Mouse (Mus musculus) left cerebral cortex, postnatal 25 days (tissue): ENCODE results near the gene Dmrt2. TPM values are rescaled to one million over a fixed set of nuclear protein-coding genes. Genes with fewer than 3 reads are reported as not detected.

Experiments used
- DNase-seq, 2 experiments: peaks; one replicate each; pipeline ENCODE4 v3.0.0; 2022; ENCODE audit warnings: low spot score in 2 of 2, mixed read lengths in 1 of 2
- intact Hi-C: fragments of 180-260 bp; cut with DNase I; formaldehyde crosslinking; loops from one replicate; pipeline ENCODE4 v1.15.1; 2025
- total RNA-seq, 2 experiments: library from RNA; stranded (reverse); gene quantifications; 2 replicates each; pipeline ENCODE4 v1.2.3; 2021

The Dmrt2 gene
- 1 to 10 TPM; 1.1 to 1.5 TPM for total RNA-seq

DNA sequence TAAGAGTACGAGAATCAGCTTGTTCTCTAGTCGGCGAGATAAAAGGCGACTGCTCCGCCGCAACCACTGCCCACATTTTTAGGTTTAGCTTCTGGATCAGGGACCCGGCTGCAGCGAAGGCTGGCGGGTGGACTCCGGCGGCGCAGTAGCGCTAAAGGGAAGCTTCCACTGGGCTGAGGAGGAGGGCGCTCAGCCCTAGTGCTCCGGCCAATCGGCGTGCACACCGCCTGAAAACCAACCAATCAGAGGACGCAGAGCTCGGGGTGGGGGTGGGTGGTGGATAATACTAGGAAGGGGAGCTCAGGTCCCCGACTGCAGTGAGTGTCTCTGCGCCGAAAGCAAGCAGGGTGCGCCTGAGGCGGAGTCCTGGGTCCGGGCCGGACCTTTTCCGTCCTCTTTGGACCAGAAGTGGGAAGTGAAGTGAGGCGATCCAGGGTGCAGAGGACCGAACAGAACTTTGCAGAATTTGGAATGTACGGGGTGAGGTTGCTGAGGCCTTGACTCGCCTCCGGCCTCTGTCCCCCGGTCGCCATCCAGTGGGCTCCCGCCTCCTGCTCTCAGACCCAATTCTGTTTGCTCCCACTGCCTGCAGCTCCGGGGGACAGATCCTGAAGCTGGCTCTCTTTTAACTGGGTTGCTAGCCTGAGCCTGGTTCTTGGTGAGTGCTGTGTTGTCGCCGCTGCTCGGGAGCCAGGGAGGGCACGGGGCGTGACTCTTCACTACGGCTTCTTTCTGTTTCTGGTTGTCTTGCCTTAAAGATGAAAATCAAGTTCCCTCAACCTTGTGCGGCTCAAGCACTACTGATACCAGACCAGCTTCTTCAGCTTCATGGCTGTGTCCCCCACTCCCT is at the start of gene Dmrt2:
Dmrt2 (plus strand) TSS at position 311 of the 850 bp plus-strand sequence.
- intact Hi-C loops: loop anchor here (2.0 to 5.0 kb wide), 3 partner anchors 66 to 770 kb away; partner anchors contain the start of genes Dmrt1 and Foxd4
- peak; percentile 13 to 19 for DNase-seq

DNA sequence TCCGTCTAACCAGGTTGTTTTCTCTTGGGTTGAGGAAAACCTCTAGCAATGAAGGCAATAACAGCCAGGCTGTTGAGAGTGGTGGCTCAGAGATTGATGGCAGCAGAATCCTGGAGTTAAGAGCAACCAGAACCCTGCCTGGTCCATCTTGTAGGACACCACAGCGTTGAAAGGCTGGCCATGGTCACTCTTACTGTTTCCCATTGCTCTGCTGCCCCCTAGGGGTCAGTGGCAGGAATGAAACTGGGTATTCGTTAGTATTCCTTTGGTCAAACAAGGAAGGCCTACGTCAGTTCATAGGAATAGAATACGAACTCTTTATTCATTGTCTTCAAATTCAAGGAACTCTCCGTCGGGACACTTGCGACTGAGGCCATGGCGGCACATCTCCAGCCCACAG is 43.7 kb upstream of the Dmrt2 start:
- intact Hi-C loops: loop anchor here (2.0 to 5.0 kb wide), 3 partner anchors 84 to 521 kb away; no protein-coding TSS in a partner anchor
- DNase-seq: peak; percentile 63 to 71

DNA sequence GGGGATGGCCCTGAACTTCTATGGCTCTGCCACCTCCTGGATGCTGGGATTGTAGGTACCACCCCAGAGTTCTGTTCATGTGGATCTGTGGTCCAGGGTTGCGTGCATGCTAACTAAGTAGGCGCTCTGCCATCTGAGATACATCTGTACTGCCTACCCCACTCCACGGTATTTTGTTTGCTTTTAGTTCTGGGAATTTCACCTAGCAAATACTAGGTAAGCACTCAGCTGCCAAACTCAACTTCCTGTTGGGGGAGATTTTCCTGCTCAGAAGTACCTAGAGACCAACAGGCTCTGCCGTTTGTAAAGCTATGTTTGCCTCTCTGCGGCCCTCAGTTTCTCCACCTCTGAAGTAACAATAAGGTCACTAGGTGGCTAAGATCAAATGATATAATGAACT is 37.1 kb upstream of the Dmrt2 start:
- intact Hi-C loops: loop anchor here (5.0 kb wide), 2 partner anchors 557 to 678 kb away; no protein-coding TSS in a partner anchor
- DNase-seq: no peak

DNA sequence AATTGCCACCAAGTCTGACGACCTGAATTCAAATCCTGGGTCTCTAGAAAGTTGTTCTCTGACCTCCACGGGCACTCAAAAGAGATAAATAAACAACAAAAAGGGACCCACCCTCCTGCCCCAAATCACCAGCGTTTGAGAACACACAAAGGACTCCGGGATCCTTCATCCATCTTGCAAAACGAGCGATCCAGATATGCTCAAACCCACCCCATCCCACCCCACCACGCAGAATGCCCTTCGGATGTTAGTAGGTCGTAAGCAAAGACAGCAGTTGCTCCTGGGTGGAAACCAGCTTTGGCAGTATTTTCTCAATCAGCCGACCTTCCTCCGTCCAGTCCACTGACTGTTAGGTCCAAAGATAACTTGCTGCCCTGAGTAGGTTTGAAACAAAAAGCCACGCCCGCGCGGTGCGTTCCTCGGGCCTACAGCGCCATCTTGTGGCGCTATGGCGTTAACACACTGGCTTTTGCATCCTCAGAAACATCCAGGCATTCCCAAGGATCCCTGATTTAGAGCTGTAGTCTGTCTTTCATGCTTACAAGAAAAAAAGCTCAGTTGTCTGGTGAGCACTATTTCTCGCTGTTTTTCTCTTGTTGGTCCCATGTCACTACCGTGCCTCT is 36.5 kb upstream of the Dmrt2 start:
- peak; percentile 73 to 74 for DNase-seq
- intact Hi-C loops: loop anchor here (5.0 kb wide), 2 partner anchors 557 to 678 kb away; no protein-coding TSS in a partner anchor

DNA sequence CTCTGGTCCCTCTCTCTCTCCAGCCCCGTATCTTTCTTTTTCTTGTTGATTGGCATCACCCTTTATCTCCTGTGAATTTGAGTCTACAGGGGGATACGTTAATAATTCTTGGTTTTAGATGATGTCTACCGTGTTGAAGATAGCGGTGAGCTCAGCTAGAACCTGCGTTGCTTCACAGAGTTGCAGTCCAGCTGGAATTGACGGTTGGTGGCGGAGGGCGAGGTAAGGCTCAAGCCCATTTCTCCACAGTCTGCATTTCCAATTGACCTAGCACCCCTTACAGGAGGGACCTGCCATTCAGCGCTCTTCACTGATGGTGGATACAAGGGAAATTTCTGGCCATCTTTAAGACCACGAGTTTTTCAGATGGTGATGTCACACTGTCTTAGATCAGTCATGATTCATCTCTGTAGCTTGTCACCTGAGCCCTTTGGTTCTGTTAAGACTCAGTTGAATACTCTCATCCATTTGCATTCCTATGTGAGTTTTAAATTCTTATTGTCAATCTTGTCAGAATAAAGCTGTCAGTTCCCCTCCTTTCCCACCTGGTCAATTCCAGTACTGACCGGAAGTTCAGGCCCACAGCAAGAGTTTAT is 33.3 kb upstream of the Dmrt2 start:
- intact Hi-C loops: loop anchor here (5.0 kb wide), 2 partner anchors 553 to 682 kb away; no protein-coding TSS in a partner anchor
- no peak for DNase-seq

DNA sequence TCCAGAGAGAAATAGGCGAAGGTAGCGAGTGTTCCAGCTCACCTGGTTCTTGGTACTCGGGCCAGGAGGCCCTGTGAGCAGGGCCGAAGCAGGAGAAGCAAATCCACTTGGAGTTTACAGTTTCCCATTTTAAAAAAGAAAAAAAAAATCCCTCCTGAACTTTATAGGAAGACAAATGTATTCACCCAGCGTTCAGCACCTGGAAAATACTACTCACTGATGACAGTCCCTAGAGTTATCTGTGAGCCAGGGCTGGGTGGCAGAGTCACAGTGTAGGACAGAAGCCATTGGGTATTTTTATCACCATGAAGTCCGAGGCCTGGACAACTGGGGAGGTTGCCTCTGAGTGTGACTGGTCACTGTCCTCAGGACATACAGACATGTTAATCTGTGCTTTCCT is 30.4 kb upstream of the Dmrt2 start:
- DNase-seq: no peak
- intact Hi-C loops: no loop called here

DNA sequence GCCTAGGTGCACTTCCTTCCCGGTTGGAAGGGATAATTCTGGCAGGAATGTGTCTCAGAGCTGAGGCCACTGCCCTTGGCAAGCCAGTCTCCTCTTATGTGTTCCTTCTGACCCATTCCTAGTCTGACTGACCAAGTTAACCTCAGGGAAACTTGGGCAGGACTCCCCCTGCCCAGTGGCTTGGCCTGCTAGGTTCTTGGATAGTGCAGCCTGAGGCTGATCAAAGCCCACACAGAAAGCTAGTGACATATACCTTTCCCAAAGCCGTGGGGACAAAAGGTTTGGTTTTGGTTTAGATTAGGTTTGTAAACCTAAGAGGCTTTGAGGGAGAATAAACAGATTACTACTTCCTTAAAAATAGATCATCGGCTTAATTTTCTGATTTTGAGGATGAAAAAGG is 25.1 kb upstream of the Dmrt2 start:
- no peak for DNase-seq
- intact Hi-C loops: no loop called here

DNA sequence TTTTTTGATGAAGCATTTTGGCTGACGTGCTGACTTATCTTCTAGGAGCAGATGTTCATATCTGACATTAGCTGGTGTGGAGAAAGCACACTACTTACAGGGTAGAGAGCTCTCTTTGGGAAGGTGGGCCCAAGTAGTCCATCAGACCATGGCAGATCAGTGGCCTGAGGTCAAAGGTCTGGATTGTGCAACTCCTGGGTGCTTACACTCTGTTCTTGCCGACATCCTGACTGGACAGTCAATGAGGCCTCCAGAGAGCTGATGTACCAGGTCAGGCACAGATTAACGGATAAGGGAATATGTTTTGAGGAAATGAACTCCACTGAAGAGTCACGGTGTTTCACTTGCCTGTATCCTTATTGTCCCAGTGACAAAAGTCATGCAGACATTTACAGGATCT is 23.5 kb upstream of the Dmrt2 start:
- intact Hi-C loops: no loop called here
- DNase-seq: no peak

DNA sequence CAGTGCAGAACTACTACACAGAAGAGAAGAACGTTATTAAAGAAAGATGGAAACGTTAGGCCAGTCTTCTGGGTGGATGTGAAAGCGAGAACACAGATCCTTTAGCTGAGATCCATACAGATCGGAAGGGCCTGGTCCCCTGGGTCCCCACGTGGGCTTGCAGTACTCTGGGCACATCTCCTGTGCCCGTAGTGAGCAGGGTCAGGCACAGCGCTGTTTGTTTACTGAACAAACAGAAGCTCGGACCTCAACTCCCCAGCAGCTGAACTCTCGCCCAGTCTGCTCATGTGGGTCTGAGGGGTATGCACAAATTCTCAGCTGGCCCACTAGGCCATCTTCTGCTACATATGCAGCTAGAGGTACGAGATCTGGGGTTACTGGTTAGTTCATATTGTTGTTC is 21.7 kb upstream of the Dmrt2 start:
- intact Hi-C loops: no loop called here
- DNase-seq: no peak

DNA sequence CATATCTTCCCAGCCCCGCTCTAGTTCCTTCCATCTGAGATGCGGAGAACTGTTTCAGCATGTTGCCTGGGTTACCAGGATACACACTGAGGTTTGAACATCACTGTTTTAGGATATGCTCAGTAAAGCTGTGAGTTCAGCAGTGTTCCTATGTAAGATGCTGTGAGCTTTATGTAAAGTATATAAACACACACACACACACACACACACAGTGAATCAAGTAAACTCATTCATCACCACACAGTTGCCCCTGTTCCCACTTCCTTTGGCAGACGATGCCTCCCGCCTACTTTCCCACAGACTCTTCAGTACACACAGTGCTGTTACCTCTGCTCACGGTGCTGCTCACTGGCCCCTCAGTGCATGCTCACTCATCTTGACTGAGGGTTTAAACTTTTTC is 19.7 kb upstream of the Dmrt2 start:
- DNase-seq: peak; percentile 7 to 26
- intact Hi-C loops: no loop called here

DNA sequence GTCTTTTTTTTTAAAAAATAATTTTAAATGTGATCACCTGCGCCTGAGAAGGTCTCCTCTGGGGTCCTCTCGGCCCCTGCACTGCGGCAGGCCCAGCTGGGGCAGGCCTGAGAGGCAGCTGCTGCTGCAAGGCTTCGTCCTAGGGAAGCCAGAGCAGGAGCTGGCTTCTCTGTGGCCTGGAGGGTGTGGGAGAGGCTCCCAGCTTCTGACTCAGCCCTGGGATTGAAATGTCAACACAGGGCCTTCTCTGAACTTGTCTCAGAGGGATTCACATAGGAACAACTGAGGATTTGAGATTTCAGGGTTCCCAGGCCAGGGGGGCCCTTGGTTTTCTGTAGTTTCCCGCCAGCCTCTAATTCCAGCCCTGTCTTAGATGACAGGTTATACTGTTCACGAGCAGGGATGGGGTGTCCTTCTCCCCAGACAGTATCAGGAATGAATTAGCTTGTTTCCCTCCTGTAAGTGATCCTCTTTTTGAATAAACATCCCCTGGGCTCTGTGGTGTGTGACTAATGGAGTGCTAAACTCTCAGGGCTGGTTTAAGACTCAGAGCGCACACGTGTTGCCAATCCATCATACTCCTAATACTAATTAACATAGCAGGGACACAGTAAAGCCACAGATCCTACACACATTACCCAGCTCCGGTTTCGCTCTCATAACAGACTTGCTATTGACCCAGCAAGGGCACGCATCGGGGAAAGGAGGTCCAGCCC is 18.0 kb upstream of the Dmrt2 start:
- intact Hi-C loops: no loop called here
- DNase-seq: no peak

DNA sequence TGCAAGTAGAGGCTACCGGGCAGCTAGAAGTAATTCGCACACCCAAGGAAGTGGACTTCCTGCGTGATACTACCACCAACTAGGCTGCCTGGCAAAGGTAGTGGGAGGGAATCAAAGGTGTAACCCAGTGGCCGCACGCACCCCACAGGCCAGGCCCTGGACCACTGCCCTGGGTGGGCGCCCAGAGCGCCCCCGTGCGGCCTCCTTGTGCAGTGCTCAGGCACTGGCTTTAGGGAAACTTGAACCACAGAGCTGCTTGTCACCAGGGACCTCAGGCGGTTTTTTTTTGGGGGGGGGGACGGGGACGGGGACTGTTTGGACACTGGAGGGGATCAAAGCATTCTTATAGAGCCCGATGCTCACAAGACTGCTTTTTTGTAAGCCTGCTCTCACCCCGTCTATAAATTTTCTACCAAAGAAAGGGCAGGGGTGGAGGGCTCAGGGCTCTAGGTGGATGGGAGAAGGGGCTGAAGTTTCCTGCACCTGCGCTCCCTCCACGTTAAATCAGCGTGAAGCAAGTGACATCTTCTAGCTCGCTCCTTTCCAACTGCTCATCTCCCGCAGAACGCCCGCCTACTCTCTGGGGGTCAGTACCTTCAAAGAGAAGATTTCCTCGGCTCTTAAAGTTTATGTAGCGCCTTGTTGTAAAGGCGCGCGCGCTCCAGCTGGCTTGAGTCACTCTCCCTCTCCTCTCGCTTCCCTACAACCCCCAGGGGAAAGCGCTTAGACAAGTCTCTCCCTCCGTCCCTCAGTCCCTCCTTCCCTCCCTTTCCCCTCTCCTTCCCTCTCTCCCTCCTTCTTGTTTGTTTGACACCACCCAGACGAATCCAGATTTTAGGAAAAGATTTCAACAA is 6.5 kb upstream of the Dmrt2 start:
- intact Hi-C loops: no loop called here
- no peak for DNase-seq

DNA sequence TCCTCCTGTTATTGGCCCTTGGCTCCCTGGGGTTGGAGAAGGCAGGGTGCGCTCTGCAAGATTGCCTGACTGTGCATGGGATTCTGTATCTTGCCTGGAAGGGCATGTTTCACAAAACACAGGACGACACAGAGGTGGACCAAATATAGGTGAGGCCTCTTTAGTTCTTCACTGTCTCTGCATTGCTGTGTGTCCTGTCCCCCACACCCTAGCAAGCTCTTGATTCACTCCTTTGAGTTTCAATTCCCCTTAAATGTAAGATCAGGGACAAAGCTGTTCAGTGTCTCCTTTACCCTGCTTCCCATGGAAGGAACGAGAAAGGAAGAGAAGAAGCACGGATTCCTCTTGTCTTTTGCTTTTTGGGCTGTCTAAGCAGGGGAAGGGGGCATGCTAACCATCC is 4.4 kb upstream of the Dmrt2 start:
- intact Hi-C loops: no loop called here
- DNase-seq: no peak

DNA sequence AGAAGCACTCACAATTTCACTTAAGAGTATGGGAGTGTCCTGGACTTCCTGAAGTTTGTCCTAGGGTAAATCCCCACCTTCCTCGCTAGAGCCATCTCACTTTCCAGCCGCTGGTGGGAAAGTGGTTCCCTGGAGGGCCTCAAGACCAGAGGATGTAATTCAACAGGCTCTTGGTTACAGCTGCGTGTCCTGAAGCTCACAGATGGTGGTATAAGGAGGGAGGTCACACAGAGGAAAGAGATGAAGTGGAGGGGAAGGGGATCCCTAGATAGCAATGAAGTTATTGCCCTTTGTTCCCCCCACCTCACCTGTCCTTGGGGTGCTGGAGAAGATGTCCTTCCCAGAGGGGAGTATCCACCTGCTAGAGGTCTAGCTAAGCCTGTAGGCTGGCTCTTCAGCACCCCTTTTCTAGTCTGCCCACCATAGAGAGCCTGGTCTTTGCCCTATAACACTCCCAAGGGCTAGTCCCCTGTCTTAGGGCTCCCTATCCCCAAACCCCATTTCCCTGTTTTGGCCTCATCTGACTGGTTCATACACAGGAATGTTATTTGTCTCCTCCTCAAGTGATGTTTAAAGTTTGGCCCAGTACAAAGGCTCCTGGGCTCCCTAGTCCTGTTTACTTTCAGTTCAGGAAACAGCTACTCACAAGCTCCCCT is 2.5 kb upstream of the Dmrt2 start:
- intact Hi-C loops: loop anchor here (5.0 kb wide), 2 partner anchors 162 to 767 kb away; partner anchors contain the start of genes Dmrt1 and Foxd4
- DNase-seq: no peak

DNA sequence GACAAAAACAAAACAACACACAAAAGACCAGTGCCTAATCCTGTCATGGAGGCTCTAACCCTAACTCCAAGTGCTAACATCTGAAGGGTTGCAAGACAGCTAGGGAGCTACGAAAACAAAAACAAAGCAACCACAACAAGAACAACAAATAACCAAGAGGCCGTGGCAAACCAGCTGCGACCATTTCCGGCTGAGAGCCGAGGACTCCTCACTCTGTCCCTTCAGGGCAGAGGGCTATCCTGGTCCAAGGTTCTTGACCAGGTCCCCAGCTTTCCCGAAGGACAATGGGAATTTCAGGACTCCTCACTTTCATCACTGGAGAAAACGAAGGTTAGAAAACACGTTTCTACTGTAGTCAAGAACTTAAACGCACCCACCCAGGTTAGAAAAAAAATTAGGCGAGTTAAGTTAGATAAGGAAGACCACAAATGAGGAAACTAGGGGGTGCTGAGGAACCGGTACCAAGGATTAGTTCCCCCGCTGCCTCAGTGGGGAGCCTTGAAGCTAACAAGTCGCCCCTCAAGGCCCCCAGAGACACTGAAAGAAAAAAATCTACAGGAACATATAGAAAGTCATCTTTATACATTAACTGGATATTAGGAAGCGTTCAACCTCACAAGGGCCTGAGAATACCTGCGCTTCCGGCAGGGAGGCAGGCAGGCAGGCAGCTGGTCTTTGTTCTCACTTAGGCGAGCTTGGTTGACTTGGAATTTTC is 1.5 kb upstream of the Dmrt2 start:
- no peak for DNase-seq
- intact Hi-C loops: loop anchor here (5.0 kb wide), 2 partner anchors 163 to 768 kb away; partner anchors contain the start of genes Dmrt1 and Foxd4

DNA sequence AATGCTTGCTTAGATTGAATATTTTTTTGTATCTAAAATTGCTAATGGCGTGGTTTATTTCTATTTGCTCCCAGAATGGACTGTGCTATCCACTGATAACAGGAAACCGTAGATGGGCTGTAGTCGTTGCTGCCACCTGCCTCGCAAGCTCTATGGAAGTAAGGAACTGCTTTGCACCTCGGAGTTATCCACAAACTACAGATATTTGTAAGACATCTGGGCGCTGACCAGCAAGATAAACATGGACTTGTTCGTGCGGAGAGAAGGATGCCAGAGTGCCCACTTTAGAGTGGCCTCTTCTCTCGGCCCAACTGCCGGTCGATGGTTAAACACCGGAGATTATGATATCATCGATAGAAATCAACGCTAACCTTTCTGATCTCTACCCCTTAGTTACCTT is 530 bp upstream of the Dmrt2 start:
- intact Hi-C loops: loop anchor here (2.0 to 5.0 kb wide), 3 partner anchors 65 to 769 kb away; partner anchors contain the start of genes Dmrt1 and Foxd4
- peak in 1 of 2 experiments; percentile 16 for DNase-seq
